Mouse (Mus musculus) kidney, adult 2 months (tissue): ENCODE results near the gene Arhgap29.

Experiments
- CTCF ChIP-seq: fragments of 200-500 bp; conservative IDR thresholded peaks from 2 replicates; pipeline ENCODE4 v1.5.1; 2011; ENCODE audit warnings: low read depth, mild to moderate bottlenecking, control low read depth, low read length, moderate library complexity, mixed read lengths; ENCODE audit not compliant: insufficient read depth, insufficient read length
- POLR2A ChIP-seq: fragments of 200-500 bp; IDR thresholded peaks from one replicate; pipeline ENCODE4 v1.6.1; 2011; ENCODE audit warnings: low read depth, low read length, control low read depth

- TF ChIP-seq CTCF = no peak
- TF ChIP-seq POLR2A = no peak
Observed at GRCm38 (mm10) chr3:122058439-122059198, 106.3 kb downstream of the Arhgap29 start.
